Mouse (Mus musculus) kidney, adult 2 months (tissue): ENCODE measurements around the gene Ambra1.

Experiments
- CTCF ChIP-seq: fragments of 200-500 bp; conservative IDR thresholded peaks from 2 replicates; pipeline ENCODE4 v1.5.1; 2011; ENCODE audit warnings: low read depth, mild to moderate bottlenecking, control low read depth, low read length, moderate library complexity, mixed read lengths; ENCODE audit not compliant: insufficient read depth, insufficient read length
- POLR2A ChIP-seq: fragments of 200-500 bp; IDR thresholded peaks from one replicate; pipeline ENCODE4 v1.6.1; 2011; ENCODE audit warnings: low read depth, low read length, control low read depth

DNA sequence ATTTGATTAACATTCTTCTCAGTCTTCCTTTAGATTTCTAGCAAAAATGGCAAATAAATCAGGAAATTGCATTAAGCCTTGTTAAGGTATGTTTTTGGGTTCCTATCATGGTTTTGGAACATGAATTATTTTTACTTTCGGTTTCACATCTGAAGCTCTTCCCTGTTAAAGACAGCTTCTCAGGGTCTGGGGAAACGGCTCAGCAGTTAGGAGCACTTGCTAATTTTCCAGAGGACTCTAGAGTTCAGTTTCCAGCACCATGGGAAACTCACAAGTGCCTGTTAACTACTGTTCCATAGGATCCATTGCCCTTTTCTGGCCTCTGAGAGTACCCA lies 146.8 kb downstream of the Ambra1 start:
- TF ChIP-seq POLR2A = no peak
- no peak for TF ChIP-seq CTCF
